Comparison of ENCODE assay signal across 23 mouse cellular contexts in the genomic region with DNA sequence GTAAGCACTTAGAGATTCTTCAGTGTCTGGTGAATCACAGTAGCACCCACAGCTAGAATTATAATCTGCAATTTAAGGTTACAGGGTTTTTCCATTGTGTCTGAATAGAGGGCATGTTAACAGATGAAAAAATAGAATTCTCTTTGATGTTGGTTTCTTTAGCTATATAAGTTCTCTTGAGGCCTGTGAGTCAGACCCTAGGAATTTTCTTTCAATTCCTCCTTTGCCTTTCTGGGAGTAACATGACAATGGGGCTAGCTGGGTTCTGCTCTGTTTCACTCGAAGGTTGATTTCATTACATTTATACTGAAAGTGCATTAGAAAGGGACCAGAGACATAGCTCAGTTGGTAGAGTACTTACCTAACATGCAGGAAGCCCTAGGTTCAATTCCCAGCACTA.
DNase-seq lines count a peak whose midpoint lies in the region; ATAC-seq and TF ChIP-seq lines count a peak whose summit lies in the region.
"Had no signal": no experiment of that assay in that cellular context is flagged by ENCODE, and none has a peak within 500 bp of the region (broad histone marks: within the 10 kb centered on the region; RNA-seq: fewer than 3 reads in every experiment).

No protein-coding gene starts in this region.

- no peaks in the 10 kb centered on the region for H3K27me3 ChIP-seq in intestine, embryonic 15.5 days (replicated peaks)
- H3K27me3 ChIP-seq in intestine, postnatal 0 days (replicated peaks; ENCODE audit: control insufficient read depth, insufficient read depth, low read length), result no peaks in the 10 kb centered on the region
- no peaks in the 10 kb centered on the region for H3K27me3 ChIP-seq in forebrain, embryonic 14.5 days (replicated peaks; ENCODE audit: control insufficient read depth, insufficient read depth, low read length)
- H3K27me3 ChIP-seq: hindbrain, embryonic 12.5 days had no signal

- H3K36me3 ChIP-seq in intestine, embryonic 15.5 days, result 0 out of 2 replicates have a peak, but pooled peaks cover 3% of the 10 kb centered on the region
- no peaks in the 10 kb centered on the region for H3K36me3 ChIP-seq in intestine, postnatal 0 days (ENCODE audit: control insufficient read depth, insufficient read depth)
- no peaks in the 10 kb centered on the region for H3K36me3 ChIP-seq in macrophage (ENCODE audit: inconsistent target)
- no peaks in the 10 kb centered on the region for H3K36me3 ChIP-seq in forebrain, embryonic 14.5 days (ENCODE audit: control insufficient read depth, insufficient read depth, low read length)
- H3K36me3 ChIP-seq: hindbrain, embryonic 12.5 days; midbrain, embryonic 10.5 days had no signal

- WGBS in intestine, embryonic 15.5 days, result 54% methylated on average over 1 of the region's 1 CpGs
- 67% methylated on average over 1 of the region's 1 CpGs for WGBS in intestine, postnatal 0 days
- 53% methylated on average over 1 of the region's 1 CpGs for whole genome bisulfite sequencing in macrophage (ENCODE audit: missing documents)
- WGBS in forebrain, embryonic 14.5 days, result 76% methylated on average over 1 of the region's 1 CpGs

- DNase-seq in 3T3-L1 (ENCODE audit: low read depth, low spot score) (peak; percentile 91), R1 (ENCODE audit: low read depth, low spot score) (peak; percentile 20)
- DNase-seq in left cerebral cortex, adult 11 months (ENCODE audit: low spot score), result no peak
- no peak for DNase-seq in forebrain, embryonic 14.5 days (ENCODE audit: low spot score)
- DNase-seq: adrenal gland, adult 2 months; B cell, adult 2 months; cerebellum, adult 8-10 months; cerebellum, postnatal 36 days; embryo, embryonic 11 days; gastrocnemius, postnatal 14 days; heart, adult 2 months; kidney, adult 2 months; kidney, postnatal 14 days; lung, embryonic 14.5 days; lung, postnatal 4 days had no signal

- no peak overlapping the region for H3K27ac ChIP-seq in intestine, embryonic 15.5 days
- H3K27ac ChIP-seq in intestine, postnatal 0 days (ENCODE audit: low read depth, low read length), result no peak overlapping the region
- peak overlapping the region; percentile 7; the same call in 1 of the 2 replicates for H3K27ac ChIP-seq in macrophage
- no peak overlapping the region for H3K27ac ChIP-seq in forebrain, embryonic 14.5 days (ENCODE audit: low read depth, low read length)
- H3K27ac ChIP-seq: heart, adult 2 months; hindbrain, embryonic 12.5 days; liver, embryonic 14.5 days; midbrain, embryonic 10.5 days had no signal

- 0 out of 2 replicates have a peak, but pooled peaks have one; percentile 15 for ATAC-seq in intestine, embryonic 15.5 days
- ATAC-seq in intestine, postnatal 0 days, result no peak
- no peak for ATAC-seq in forebrain, embryonic 14.5 days
- ATAC-seq: forebrain, embryonic 16.5 days; midbrain, embryonic 16.5 days had no signal

- 0 out of 2 replicates have a peak, but pooled peaks cover 1% of the 10 kb centered on the region for H3K4me1 ChIP-seq in intestine, embryonic 15.5 days (replicated peaks)
- H3K4me1 ChIP-seq in intestine, postnatal 0 days (replicated peaks; ENCODE audit: control insufficient read depth, insufficient read depth, low read length), result no peaks in the 10 kb centered on the region
- H3K4me1 ChIP-seq in forebrain, embryonic 14.5 days (ENCODE audit: control insufficient read depth, insufficient read depth, low read length), result no peaks in the 10 kb centered on the region
- H3K4me1 ChIP-seq: hindbrain, embryonic 12.5 days had no signal

- no peak overlapping the region for H3K4me2 ChIP-seq in intestine, embryonic 15.5 days (replicated peaks)
- no peak overlapping the region for H3K4me2 ChIP-seq in intestine, postnatal 0 days (replicated peaks; ENCODE audit: low read depth)
- no peak overlapping the region for H3K4me2 ChIP-seq in forebrain, embryonic 14.5 days (ENCODE audit: low read length)
- H3K4me2 ChIP-seq: hindbrain, embryonic 12.5 days; lung, embryonic 14.5 days had no signal

- H3K4me3 ChIP-seq in intestine, embryonic 15.5 days (replicated peaks), result no peak overlapping the region
- H3K4me3 ChIP-seq in intestine, postnatal 0 days (ENCODE audit: low read depth, low read length), result no peak overlapping the region
- H3K4me3 ChIP-seq in macrophage (ENCODE audit: inconsistent target), result no peak overlapping the region
- H3K4me3 ChIP-seq in forebrain, embryonic 14.5 days (ENCODE audit: low read depth, low read length), result no peak overlapping the region
- H3K4me3 ChIP-seq: heart, adult 2 months; hindbrain, embryonic 12.5 days; midbrain, embryonic 10.5 days had no signal

- H3K79me2 ChIP-seq in macrophage (ENCODE audit: inconsistent target), result no peaks in the 10 kb centered on the region

- TF ChIP-seq CTCF in intestine, postnatal 0 days (IDR thresholded peaks at IDR 0.05; ENCODE audit: low read depth), result no peak

- no peak overlapping the region for H3K9ac ChIP-seq in intestine, embryonic 15.5 days
- no peak overlapping the region for H3K9ac ChIP-seq in intestine, postnatal 0 days (ENCODE audit: low read depth, low read length)
- H3K9ac ChIP-seq in forebrain, embryonic 14.5 days (ENCODE audit: low read length), result no peak overlapping the region
- H3K9ac ChIP-seq: hindbrain, embryonic 12.5 days; liver, embryonic 14.5 days; lung, embryonic 14.5 days had no signal

- no peaks in the 10 kb centered on the region for H3K9me3 ChIP-seq in intestine, embryonic 15.5 days
- H3K9me3 ChIP-seq in intestine, postnatal 0 days (ENCODE audit: control insufficient read depth), result no peaks in the 10 kb centered on the region
- H3K9me3 ChIP-seq in forebrain, embryonic 14.5 days (replicated peaks; ENCODE audit: control insufficient read depth, low read length), result no peaks in the 10 kb centered on the region
- H3K9me3 ChIP-seq: hindbrain, embryonic 12.5 days; midbrain, embryonic 10.5 days had no signal

Comparison
In these comparisons a context has a peak if more than half of its experiments do, and no peak if none do; other contexts are left out.
1. DNase-seq: peak in 3T3-L1 (single experiment) and R1 (single experiment); none in left cerebral cortex, adult 11 months (single experiment) and forebrain, embryonic 14.5 days (single experiment).